Mouse (Mus musculus): ENCODE measurements around the gene Gm9048.
"Not testable (repeated sequence)": the region's sequence is repeated elsewhere in the genome, so short reads cannot be mapped to it uniquely, and the experiment has no call there.

GRCm38 (mm10) chr10:118332308-118332707 is 16.2 kb downstream of the Gm9048 start, which contains the start of gene Gm9044:
- not testable (repeated sequence) for TF ChIP-seq CTCF (IDR thresholded peaks at IDR 0.05; ENCODE audit: low read depth, low read length); EP300 (IDR thresholded peaks at IDR 0.05; ENCODE audit: insufficient read depth, low read depth, low read length); POLR2A (IDR thresholded peaks at IDR 0.05; ENCODE audit: insufficient read depth, low read length)
